Mouse (Mus musculus) left cerebral cortex, adult 8-10 months (tissue): ENCODE data around the gene Fam76b. TPM values are rescaled to one million over a fixed set of nuclear protein-coding genes. Genes with fewer than 3 reads are reported as not detected.
A peak's percentile ranks its signal among the peaks of the same experiment; 100 is the strongest.
"Not testable (repeated sequence)": the region's sequence is repeated elsewhere in the genome, so short reads cannot be mapped to it uniquely, and the experiment has no call there.

ENCODE experiments used
- DNase-seq, 2 experiments: peaks; one replicate each; pipeline ENCODE4 v3.0.0; 2022; ENCODE audit warnings: low spot score in 2 of 2
- total RNA-seq, 4 experiments: library from RNA; stranded (reverse); gene quantifications; 2 replicates each; pipeline ENCODE4 v1.2.4; 2022

The Fam76b gene
- 10 to 100 TPM; 16.1 to 22.5 (median 21.2) TPM for total RNA-seq

DNA sequence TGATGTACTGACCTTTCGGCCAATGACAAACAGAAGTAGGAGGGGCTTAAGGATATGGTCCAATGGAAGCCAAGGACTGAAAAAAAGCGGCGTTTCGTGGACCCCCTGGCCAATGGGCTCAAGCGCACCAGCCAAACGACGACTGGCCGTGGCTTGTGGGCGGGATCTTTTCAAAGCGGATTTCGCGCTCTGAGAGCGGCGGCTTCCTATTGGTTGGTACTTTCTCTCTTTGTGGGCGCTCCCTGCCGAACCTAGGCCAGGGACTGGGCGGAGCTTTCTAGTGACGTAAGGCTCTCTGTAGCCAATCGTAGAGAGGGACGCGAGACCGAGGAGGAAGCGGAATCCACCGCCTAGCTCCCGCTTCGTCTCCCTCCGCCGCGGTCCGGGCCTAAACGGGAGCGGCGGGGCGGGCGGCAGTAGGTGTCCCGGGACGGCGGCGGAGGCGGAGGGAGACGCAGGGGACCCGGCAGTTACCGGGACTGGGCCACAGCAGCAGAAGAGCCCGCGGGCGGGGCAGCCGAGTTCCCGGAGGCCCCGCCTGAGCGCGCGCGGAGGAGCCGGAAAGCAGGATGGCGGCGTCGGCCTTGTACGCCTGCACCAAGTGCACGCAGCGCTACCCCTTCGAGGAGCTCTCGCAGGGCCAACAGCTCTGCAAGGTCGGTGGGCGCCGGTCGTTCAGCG is at the start of gene Fam76b:
TSS of gene Fam76b (plus strand) at position 311 of the 681 bp plus-strand sequence.
- DNase-seq, result peak; percentile 98 to 100

DNA sequence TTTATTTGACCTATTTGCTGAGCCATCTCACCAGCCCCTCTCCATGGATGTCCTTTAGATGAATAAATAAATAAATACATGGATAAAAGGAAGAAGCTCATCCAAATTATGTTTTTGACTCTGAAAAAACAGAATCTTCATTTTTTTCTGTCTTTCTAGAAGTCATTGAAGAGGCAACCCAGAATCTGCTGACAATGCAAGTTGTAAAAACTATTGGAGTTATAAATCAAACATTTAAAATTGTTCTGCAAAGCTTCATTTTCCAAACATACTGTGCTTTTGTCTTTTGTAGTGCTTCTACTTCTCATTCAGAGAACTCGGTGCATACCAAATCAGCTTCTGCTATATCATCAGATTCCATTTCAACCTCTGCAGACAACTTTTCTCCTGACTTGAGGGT is 45.5 kb upstream of the Fam76b start:
- no peak for DNase-seq

GRCm38 (mm10) chr9:13790864-13791263 is 36.7 kb upstream of the Fam76b start:
- not testable (repeated sequence) for DNase-seq

GRCm38 (mm10) chr9:13794302-13794701 is 33.2 kb upstream of the Fam76b start:
- DNase-seq, result no peak

DNA sequence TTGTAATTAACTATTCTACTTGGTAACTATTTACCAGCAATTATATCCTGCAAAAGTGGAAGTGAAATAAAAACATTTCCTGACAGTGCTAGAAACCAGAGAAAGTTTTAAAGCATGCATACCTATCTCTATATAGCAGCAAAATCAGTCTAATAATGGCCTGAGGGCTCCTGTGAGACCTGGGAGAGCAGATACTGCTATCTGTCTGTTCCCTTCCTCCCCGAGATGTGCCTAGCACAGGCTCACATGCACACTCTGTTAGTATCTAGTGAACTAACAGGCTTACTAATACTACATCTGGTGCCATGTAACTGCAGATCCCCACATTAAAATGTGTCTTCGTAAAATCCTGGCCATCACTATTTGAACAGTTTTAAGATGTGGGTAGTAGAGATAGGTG is 32.8 kb upstream of the Fam76b start:
- no peak for DNase-seq

GRCm38 (mm10) chr9:13804480-13804879 is 23.0 kb upstream of the Fam76b start:
- DNase-seq, result no peak

DNA sequence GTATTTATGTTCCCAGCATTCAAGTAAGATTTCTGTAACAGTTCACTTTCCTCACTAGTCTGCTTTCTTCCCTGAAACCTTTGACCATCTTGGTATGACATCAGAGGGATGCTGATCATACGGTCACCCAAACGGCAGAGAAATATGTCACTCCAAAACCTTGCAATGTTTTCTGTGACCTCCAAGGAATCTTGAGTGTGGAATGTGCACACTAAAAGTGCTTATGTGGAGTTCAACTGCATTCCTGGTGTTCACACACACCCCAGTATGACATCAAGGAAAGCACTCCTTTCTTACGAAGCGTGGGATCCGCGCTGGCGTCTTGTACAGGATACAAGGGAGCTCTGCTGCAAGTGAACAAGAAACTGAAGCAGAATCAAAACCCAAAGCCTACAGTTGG is 20.7 kb upstream of the Fam76b start:
- DNase-seq, result no peak

GRCm38 (mm10) chr9:13807657-13808056 is 19.9 kb upstream of the Fam76b start:
- no peak for DNase-seq

DNA sequence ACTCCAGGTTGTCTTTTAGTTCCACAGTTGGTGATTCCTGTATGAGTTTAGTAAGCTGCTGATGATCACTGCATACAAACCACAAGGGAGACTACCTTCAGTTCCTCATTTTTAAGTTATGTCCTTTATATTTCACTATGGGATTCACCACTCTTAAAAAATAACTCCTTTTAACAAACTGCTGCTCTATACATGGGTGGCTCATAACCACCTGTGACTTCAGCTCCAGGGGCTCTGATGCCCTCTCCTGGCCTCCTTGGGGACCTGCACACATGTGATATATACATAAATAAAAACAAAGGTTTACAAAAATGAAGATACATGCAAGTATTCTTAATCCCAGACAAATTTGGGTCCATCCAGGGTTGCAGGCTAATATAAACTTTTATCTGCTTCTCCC is 17.6 kb upstream of the Fam76b start:
- DNase-seq, result no peak

GRCm38 (mm10) chr9:13818369-13818768 is 9.1 kb upstream of the Fam76b start:
- DNase-seq, result no peak

GRCm38 (mm10) chr9:13820774-13821173 is 6.7 kb upstream of the Fam76b start:
- DNase-seq, result no peak

GRCm38 (mm10) chr9:13825896-13826295 is 1.6 kb upstream of the Fam76b start:
- DNase-seq, result no peak

- DNase-seq, result peak in 1 of 2 experiments; percentile 59
Observed at GRCm38 (mm10) chr9:13826391-13826805, 1.1 kb upstream of the Fam76b start.

DNA sequence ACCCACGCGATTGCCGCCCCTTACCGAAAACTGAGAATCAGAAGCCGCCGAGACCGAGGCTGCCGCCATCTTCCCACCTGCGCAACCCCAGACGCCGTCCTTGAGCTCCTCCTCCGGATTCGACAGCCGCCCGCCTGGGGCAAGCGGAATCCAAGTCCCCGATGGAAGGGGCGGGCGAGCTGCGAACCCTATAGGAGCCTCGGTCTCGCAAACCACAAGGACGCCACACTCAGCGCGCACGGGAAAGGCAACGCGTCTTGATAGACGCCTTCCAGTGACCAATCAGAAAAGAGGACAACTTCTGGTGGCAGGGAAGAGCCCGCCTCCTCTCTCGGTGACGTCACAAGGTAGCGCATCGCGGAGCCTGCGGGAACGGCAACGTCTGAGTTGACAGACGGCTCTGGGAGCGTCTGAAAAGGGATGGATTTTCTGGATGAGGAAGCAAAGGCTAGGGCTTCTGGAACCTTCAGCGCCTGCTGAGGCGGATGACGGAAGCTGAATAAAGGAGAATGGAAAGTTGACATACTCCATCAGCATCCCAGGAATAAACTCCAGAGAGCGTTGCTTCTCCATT is 597 bp upstream of the Fam76b start, which contains the start of gene Cep57:
TSS of gene Cep57 (minus strand) at position 276 of the 574 bp plus-strand sequence.
- DNase-seq, result peak; percentile 94 to 98

- no peak for DNase-seq
Observed at GRCm38 (mm10) chr9:13828087-13828441, 548 bp downstream of the Fam76b start.

GRCm38 (mm10) chr9:13835256-13835655 is 7.7 kb downstream of the Fam76b start:
- DNase-seq, result no peak

GRCm38 (mm10) chr9:13836726-13837125 is 9.2 kb downstream of the Fam76b start:
- DNase-seq, result no peak

DNA sequence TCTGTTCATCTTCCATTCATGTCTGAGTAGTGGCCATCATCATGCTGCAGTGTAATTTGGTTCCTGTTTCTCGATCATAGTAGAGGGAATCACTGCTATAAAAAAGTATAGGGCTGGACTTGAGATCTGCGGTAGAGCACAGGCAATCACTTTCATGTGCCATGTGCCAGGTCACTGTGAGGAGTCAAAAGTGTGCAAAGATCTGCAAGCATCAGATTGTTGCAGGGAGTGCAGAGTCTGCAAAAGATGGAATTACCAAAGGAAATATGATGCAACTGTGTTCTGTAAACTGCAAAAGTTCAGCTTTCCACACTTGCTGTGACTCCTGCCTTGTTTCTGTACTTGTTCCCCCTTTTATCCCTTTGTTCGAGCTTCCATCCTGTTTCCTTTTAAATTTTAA is 20.1 kb downstream of the Fam76b start:
- no peak for DNase-seq

DNA sequence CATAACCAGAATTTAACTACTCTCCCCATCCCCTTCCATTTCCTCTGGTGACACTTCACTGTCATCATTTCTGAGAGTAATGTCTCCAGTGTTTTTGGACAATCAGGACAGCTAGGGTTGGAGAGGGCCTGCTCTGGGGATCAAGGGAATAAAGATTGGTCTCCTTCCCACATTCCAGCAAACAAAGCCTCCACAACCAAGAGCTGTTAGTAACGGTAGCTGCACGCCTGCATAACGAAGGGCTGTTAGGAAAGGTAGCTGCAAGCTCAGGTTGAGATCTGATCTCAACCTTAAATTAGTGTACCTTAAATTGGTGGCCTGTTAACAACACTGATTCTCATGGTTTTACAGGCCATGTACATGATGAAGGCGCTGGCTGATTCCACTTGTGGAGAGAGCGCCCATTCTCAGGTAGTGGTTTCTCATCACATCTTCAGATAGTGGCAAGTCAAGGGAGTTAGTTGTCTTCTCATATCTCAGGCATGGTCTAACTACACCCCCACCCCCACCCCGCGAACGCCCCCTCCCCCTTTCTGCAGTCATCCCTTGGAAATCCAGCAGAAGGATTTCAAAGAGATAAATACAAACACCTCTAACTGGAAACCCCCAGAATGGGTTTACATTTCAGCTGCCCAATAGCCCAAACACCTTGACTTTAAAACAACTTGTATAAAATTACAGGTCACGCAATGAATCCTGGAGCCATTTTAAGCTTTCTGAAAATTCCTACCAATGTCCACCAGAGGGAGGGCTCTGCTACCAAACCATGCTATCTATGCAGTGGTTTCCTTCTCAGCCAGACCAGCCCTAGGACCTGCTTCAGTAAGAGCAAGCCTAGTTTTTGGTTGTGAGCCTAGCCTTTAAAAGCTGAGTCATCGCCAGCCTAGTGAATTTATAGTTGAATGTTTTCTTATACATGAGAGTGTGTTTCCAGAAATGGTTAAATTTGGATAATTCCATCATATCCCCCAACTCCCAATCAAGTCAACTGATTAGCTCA is 21.3 kb downstream of the Fam76b start:
- peak in 1 of 2 experiments; percentile 21 for DNase-seq

- DNase-seq, result no peak
Observed at GRCm38 (mm10) chr9:13853876-13854275, 26.4 kb downstream of the Fam76b start.

DNA sequence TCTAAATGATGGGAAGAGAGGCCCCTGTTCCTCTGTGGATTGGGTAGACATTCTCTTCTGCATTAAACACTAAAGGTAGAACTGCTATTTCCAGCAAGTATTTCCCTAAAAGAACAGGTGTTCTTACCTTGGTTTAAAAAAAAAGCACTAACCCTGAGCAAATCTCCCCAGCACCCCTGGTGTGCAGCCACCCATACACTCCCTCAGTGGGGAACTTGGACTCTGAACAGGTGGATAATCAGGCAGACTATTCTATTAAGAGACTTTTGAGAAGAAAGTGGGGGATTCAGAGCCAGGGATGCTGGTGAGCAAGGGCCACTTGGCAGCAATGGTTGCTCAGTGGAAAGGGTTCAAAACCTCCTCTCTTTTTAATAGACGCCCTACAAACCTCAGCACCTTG is 28.7 kb downstream of the Fam76b start:
- no peak for DNase-seq

GRCm38 (mm10) chr9:13856777-13857176 is 29.3 kb downstream of the Fam76b start:
- DNase-seq, result no peak
